Mouse (Mus musculus) limb, embryonic 14.5 days (tissue): ENCODE data around the gene Kif28. TPM values are rescaled to one million over a fixed set of nuclear protein-coding genes. Genes with fewer than 3 reads are reported as not detected.

Source experiments
- ATAC-seq: fragments of 200-750 bp; cut with Nextera tagmentation; 2 replicates; pipeline ENCODE4 v1.8.0; 2017; ENCODE audit warnings: low read depth, moderate number of reproducible peaks, moderate TSS enrichment; ENCODE audit not compliant: low FRiP score
- DNase-seq: peaks from one replicate; pipeline ENCODE4 v3.0.0-alpha.2; 2015; ENCODE audit warnings: low spot score
- H3K27ac ChIP-seq: fragments of 300-500 bp; sonication (generic); replicated peaks from 2 replicates; pipeline ENCODE4 v1.5.1; 2014; ENCODE audit warnings: low read depth, mild to moderate bottlenecking, low read length, moderate library complexity, mixed read lengths
- H3K27me3 ChIP-seq: fragments of 300-500 bp; sonication (generic); 2 replicates; pipeline ENCODE4 v1.6.1; 2014; ENCODE audit warnings: low read length, mixed read lengths; ENCODE audit not compliant: control insufficient read depth, insufficient read depth
- H3K36me3 ChIP-seq: fragments of 300-500 bp; sonication (generic); 2 replicates; pipeline ENCODE4 v1.6.1; 2014; ENCODE audit warnings: mild to moderate bottlenecking, low read length, moderate library complexity, mixed read lengths; ENCODE audit not compliant: control insufficient read depth, insufficient read depth
- H3K4me1 ChIP-seq: fragments of 300-500 bp; sonication (generic); 2 replicates; pipeline ENCODE4 v1.6.1; 2014; ENCODE audit warnings: antibody characterized with exemption, low read length, mixed read lengths; ENCODE audit not compliant: control insufficient read depth, insufficient read depth
- H3K4me2 ChIP-seq: fragments of 300-500 bp; sonication (generic); replicated peaks from 2 replicates; pipeline ENCODE4 v1.6.1; 2014; ENCODE audit warnings: low read depth, mild to moderate bottlenecking, low read length, moderate library complexity; ENCODE audit not compliant: severe bottlenecking
- H3K4me3 ChIP-seq: fragments of 300-500 bp; sonication (generic); replicated peaks from 2 replicates; pipeline ENCODE4 v1.5.1; 2014; ENCODE audit warnings: low read length
- H3K9ac ChIP-seq: fragments of 300-500 bp; sonication (generic); 2 replicates; pipeline ENCODE4 v1.6.1; 2014; ENCODE audit warnings: mild to moderate bottlenecking, low read depth, low read length, moderate library complexity; ENCODE audit not compliant: severe bottlenecking
- H3K9me3 ChIP-seq: fragments of 300-500 bp; sonication (generic); 2 replicates; pipeline ENCODE4 v1.6.1; 2016; ENCODE audit warnings: low read length; ENCODE audit not compliant: control insufficient read depth
- POLR2A ChIP-seq: fragments of 200-500 bp; IDR thresholded peaks from 2 replicates; pipeline ENCODE4 v1.8.0; 2012; ENCODE audit warnings: inconsistent platforms, mild to moderate bottlenecking, moderate library complexity, borderline replicate concordance; ENCODE audit not compliant: insufficient read depth, insufficient read length; ENCODE audit errors: extremely low read depth
- WGBS: fragments of 180-500 bp; shearing (Covaris S2); extraction: QIAGEN DNeasy Blood & Tissue Kit; methylation state at CpG from one replicate; pipeline ENCODE4 v1.1.7; 2014; 5-methylcytosine and 5-hydroxymethylcytosine counted together
- polyA plus RNA-seq, 2 experiments: library from polyadenylated mRNA; depleted of rRNA in 1 of 2; stranded (reverse) in 1 of 2; unstranded in 1 of 2; fragments of >200 nt; fragmentation: Nextera tagmentation in 1 of 2; extraction: Ambion mirVana in 1 of 2; gene quantifications; 2 replicates each; pipeline versions ENCODE4 v1.2.1 to v1.2.3; 2012 to 2014

The Kif28 gene
- polyA plus RNA-seq, 2 experiments = 0.06 TPM; not detected in 1

DNA sequence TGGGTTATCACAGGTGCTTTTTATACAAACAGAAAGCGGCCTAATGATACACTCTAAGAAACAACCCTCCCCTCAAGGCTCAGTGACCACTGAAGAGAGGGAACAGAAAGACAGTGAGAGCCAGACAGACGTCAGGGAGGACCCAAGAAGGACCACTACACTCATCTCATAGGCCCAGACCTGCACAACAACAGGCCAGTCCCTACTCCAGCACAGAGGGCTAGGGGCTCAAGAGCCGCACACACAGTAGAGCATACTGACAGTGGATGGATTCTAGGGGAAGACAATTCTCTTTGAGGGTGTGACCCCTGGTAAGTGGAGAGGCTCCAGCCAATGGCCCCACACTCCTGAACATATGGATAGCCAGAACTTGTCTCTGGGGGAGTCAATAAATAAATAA lies 8.6 kb downstream of the Kif28 start:
- H3K27me3 ChIP-seq = no peaks in the 10 kb centered on the region
- no peaks in the 10 kb centered on the region for H3K4me1 ChIP-seq
- H3K27ac ChIP-seq = no peak overlapping the region
- DNase-seq (no peak), ATAC-seq (no peak)
- H3K9me3 ChIP-seq = no peaks in the 10 kb centered on the region
- no peak overlapping the region for H3K4me2 ChIP-seq
- TF ChIP-seq POLR2A = no peak
- H3K36me3 ChIP-seq = no peaks in the 10 kb centered on the region
- 83% methylated on average over 3 of the region's 3 CpGs for WGBS
- no peak overlapping the region for H3K4me3 ChIP-seq
- no peak overlapping the region for H3K9ac ChIP-seq

DNA sequence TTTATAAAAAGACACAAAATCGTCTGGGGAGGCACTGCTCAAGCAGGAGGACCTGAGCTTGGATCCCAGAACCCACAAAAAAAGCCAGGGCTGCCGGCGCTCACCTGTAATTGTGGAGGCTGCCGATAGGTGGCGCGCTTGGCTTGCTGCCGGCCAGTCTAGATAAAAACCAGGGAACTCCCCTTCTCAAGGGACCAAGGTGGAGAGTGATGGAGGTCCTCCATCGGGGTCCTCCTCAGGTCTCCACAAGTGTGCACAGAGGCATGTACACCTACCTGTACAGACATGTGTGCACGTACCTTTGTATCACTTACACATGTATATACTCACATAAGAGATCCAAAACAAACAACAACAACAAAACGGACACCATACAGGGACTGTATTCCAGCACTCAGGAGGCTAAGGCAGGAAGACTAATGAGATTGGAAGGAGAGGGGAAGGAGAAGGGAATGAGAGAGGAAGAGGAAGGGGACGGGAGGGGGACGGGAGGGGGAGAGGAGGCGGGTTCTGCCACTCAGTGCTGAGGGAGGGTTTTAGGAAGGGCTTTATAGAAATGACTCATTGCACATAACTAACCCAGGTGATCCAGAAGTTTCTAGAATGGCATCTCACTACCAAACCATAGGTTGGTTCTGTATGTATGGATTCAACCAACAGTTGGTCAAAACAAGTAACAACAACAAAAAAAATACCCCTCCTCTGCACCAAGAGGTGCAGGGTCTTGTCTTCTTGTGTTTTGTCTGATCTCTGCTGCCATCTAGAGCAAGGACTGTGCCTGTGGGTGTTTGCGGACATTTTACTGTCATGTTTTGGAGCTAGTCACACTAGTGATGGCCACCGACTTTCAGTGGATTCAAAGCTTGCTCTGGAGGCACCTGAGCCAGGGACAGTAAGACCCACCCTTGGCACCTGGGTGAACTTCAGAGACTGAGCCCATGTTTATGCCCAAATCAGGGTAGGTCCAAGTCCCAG lies 10.3 kb downstream of the Kif28 start:
- no peak for ATAC-seq
- Histone ChIP-seq H3K4me2 (no peak overlapping the region), H3K27me3 (no peaks in the 10 kb centered on the region), H3K36me3 (no peaks in the 10 kb centered on the region), H3K9ac (no peak overlapping the region), H3K9me3 (no peaks in the 10 kb centered on the region), H3K27ac (no peak overlapping the region), H3K4me3 (no peak overlapping the region), H3K4me1 (no peaks in the 10 kb centered on the region)
- WGBS = 37% methylated on average over 15 of the region's 15 CpGs
- no peak for DNase-seq
- no peak for TF ChIP-seq POLR2A

DNA sequence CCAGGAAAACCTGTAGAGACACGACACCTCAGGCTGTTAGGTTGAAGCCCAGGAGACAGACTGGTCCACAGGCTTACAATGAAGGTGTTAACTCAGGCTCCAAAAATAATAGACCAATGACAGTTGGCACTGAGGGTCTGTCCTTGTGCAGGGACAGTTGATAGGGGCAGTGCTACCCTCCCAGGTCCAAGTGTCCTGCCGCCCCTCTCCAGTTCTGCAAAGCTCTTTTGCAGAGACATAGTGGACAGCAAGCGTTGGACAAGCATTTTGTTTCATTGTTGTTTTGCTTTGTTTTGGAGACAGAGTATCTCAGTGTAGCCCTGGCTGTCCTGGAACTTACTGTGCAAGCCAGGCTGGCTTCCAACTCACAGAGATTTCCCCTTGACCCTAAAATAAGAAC lies 13.7 kb downstream of the Kif28 start:
- Histone ChIP-seq H3K9me3 (no peaks in the 10 kb centered on the region), H3K9ac (no peak overlapping the region), H3K4me3 (no peak overlapping the region), H3K27ac (no peak overlapping the region), H3K4me1 (no peaks in the 10 kb centered on the region), H3K27me3 (no peaks in the 10 kb centered on the region), H3K36me3 (no peaks in the 10 kb centered on the region), H3K4me2 (no peak overlapping the region)
- ATAC-seq = no peak
- no peak for TF ChIP-seq POLR2A
- DNase-seq = no peak
- 89% methylated on average over 3 of the region's 3 CpGs for WGBS

DNA sequence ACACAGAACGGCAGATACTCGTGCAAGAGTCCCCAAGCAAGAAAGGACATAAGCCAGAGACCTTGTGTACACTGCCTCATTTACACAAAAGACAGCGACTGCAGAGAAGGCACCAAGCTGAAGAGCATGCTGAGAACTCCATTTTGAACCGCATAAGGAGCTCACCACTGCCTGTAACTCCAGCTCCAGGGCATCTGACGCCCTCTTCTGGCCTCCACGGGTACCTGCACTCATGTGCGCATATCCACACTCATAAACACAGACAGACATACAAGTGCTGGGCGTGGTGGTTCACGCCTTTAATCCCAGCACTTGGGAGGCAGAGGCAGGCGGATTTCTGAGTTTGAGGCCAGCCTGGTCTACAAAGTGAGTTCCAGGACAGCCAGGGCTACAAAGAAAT lies 16.4 kb downstream of the Kif28 start:
- TF ChIP-seq POLR2A = no peak
- ATAC-seq = no peak

DNA sequence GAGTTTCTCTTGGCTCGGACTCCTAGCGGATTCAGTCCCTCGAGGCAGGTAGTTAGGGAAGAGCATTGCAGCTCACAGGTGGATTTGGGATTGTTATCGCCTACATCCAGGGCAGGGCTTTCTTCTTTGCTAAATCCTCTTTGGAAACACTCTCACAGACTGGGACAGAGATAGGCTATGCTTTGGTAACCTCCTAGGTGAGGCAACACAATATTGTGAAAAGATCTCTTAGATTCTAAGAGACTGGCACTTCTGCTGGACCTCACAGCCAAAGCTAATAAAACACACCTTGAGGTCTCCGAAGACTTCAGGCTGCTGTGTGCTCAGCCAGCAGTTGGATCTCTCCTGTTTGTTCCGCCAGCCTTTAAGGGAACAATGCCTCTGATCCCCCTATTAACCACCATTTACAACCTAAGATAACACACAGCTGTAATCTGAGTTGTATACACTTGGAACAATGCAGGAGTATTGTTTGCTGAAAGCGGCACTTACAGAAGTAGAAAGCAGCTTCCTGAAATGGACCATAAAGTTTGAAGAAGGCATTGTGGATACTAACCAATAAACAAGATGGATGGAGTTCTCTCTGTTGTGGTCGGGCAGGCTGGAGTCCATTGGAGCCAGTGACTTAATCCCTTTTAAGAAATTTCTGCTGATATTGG lies 22.1 kb downstream of the Kif28 start:
- no peaks in the 10 kb centered on the region for H3K9me3 ChIP-seq
- TF ChIP-seq POLR2A = no peak
- H3K4me3 ChIP-seq = no peak overlapping the region
- H3K27me3 ChIP-seq = no peaks in the 10 kb centered on the region
- 68% methylated on average over 8 of the region's 8 CpGs for WGBS
- H3K9ac ChIP-seq = no peak overlapping the region
- no peak for DNase-seq
- H3K36me3 ChIP-seq = no peaks in the 10 kb centered on the region
- no peaks in the 10 kb centered on the region for H3K4me1 ChIP-seq
- H3K27ac ChIP-seq = no peak overlapping the region
- no peak overlapping the region for H3K4me2 ChIP-seq
- ATAC-seq = no peak

More for the DNA sequence above, 16.4 kb downstream of the Kif28 start:
- Histone ChIP-seq H3K4me1 (no peaks in the 10 kb centered on the region), H3K27me3 (no peaks in the 10 kb centered on the region), H3K9me3 (no peaks in the 10 kb centered on the region), H3K27ac (no peak overlapping the region), H3K4me3 (no peak overlapping the region), H3K9ac (no peak overlapping the region), H3K4me2 (no peak overlapping the region), H3K36me3 (no peaks in the 10 kb centered on the region)
- DNase-seq = no peak
- 88% methylated on average over 10 of the region's 10 CpGs for WGBS
